ENCODE assay signal across 17 mouse cellular contexts in genomic region chr4:135285436-135285835, GRCm38 (mm10). TPM values are rescaled to one million over a fixed set of nuclear protein-coding genes. Genes with fewer than 3 reads are reported as not detected.
DNase-seq lines count a peak whose midpoint lies in the region; ATAC-seq and TF ChIP-seq lines count a peak whose summit lies in the region.
"Had no signal": no experiment of that assay in that cellular context is flagged by ENCODE, and none has a peak within 500 bp of the region (broad histone marks: within the 10 kb centered on the region; RNA-seq: fewer than 3 reads in every experiment).

No protein-coding gene starts in this region.

- H3K9me3 ChIP-seq in intestine, embryonic 15.5 days: no peaks in the 10 kb centered on the region
- H3K9me3 ChIP-seq in intestine, postnatal 0 days (ENCODE audit: control insufficient read depth): no peaks in the 10 kb centered on the region
- H3K9me3 ChIP-seq in liver, embryonic 13.5 days (replicated peaks): no peaks in the 10 kb centered on the region
- H3K9me3 ChIP-seq: embryonic facial prominence, embryonic 12.5 days; neural tube, embryonic 12.5 days had no signal

- DNase-seq in ES-CJ7 (ENCODE audit: low read depth, low spot score) (peak; percentile 48), ZHBTc4 (ENCODE audit: low read depth, low spot score) (peak; percentile 50)
- DNase-seq in liver, embryonic 13.5 days: no peak
- no peak for DNase-seq in thymus, postnatal 0 days (ENCODE audit: low spot score)
- DNase-seq in right cerebral cortex, adult 18-20 months: no peak
- no peak for DNase-seq in ovary, postnatal 36 days (ENCODE audit: low spot score)
- DNase-seq: cerebellum, adult 11 months; cerebellum, postnatal 36 days; heart, postnatal 10 days; kidney, adult 2 months; lung, adult 18-20 months; thymus, adult 18-20 months had no signal

- peak; percentile 36 for ATAC-seq in intestine, embryonic 15.5 days
- no peak; the same call in 1 of the 2 replicates for ATAC-seq in intestine, postnatal 0 days
- ATAC-seq in liver, embryonic 13.5 days (ENCODE audit: low read depth): no peak

- 51% methylated on average over 8 of the region's 8 CpGs for WGBS in intestine, embryonic 15.5 days
- WGBS in intestine, postnatal 0 days: 46% methylated on average over 8 of the region's 8 CpGs
- 54% methylated on average over 8 of the region's 8 CpGs for WGBS in liver, embryonic 13.5 days (ENCODE audit: insufficient replicate concordance)

- no peak overlapping the region for H3K4me3 ChIP-seq in intestine, embryonic 15.5 days (replicated peaks)
- H3K4me3 ChIP-seq in intestine, postnatal 0 days (ENCODE audit: low read depth, low read length): no peak overlapping the region
- H3K4me3 ChIP-seq in liver, embryonic 13.5 days (replicated peaks): no peak overlapping the region
- H3K4me3 ChIP-seq: embryonic facial prominence, embryonic 12.5 days; neural tube, embryonic 12.5 days had no signal

- no peaks in the 10 kb centered on the region for H3K27me3 ChIP-seq in intestine, embryonic 15.5 days (replicated peaks)
- no peaks in the 10 kb centered on the region for H3K27me3 ChIP-seq in intestine, postnatal 0 days (replicated peaks; ENCODE audit: control insufficient read depth, insufficient read depth, low read length)
- no peaks in the 10 kb centered on the region for H3K27me3 ChIP-seq in liver, embryonic 13.5 days
- H3K27me3 ChIP-seq: embryonic facial prominence, embryonic 12.5 days; neural tube, embryonic 12.5 days had no signal

- no peak overlapping the region for H3K4me2 ChIP-seq in intestine, embryonic 15.5 days (replicated peaks)
- H3K4me2 ChIP-seq in intestine, postnatal 0 days (replicated peaks; ENCODE audit: low read depth): no peak overlapping the region
- H3K4me2 ChIP-seq in liver, embryonic 13.5 days: peak overlapping the region; percentile 65
- H3K4me2 ChIP-seq: embryonic facial prominence, embryonic 12.5 days; hindbrain, embryonic 14.5 days; neural tube, embryonic 12.5 days had no signal

- no peak overlapping the region for H3K27ac ChIP-seq in intestine, embryonic 15.5 days
- H3K27ac ChIP-seq in intestine, postnatal 0 days (ENCODE audit: low read depth, low read length): no peak overlapping the region
- peak overlapping the region; percentile 98 for H3K27ac ChIP-seq in liver, embryonic 13.5 days
- H3K27ac ChIP-seq: embryonic facial prominence, embryonic 12.5 days; hindbrain, embryonic 14.5 days; neural tube, embryonic 12.5 days had no signal

- peaks cover 24% of the 10 kb centered on the region for H3K4me1 ChIP-seq in intestine, embryonic 15.5 days (replicated peaks)
- peaks cover 17% of the 10 kb centered on the region for H3K4me1 ChIP-seq in intestine, postnatal 0 days (replicated peaks; ENCODE audit: control insufficient read depth, insufficient read depth, low read length)
- H3K4me1 ChIP-seq in liver, embryonic 13.5 days (replicated peaks): peaks cover 55% of the 10 kb centered on the region

- no peaks in the 10 kb centered on the region for H3K36me3 ChIP-seq in intestine, embryonic 15.5 days
- no peaks in the 10 kb centered on the region for H3K36me3 ChIP-seq in intestine, postnatal 0 days (ENCODE audit: control insufficient read depth, insufficient read depth)
- H3K36me3 ChIP-seq in liver, embryonic 13.5 days: no peaks in the 10 kb centered on the region
- H3K36me3 ChIP-seq: embryonic facial prominence, embryonic 12.5 days; neural tube, embryonic 12.5 days had no signal

- no peak for TF ChIP-seq CTCF in intestine, postnatal 0 days (IDR thresholded peaks at IDR 0.05; ENCODE audit: low read depth)

- no peak overlapping the region for H3K9ac ChIP-seq in intestine, embryonic 15.5 days
- no peak overlapping the region for H3K9ac ChIP-seq in intestine, postnatal 0 days (ENCODE audit: low read depth, low read length)
- H3K9ac ChIP-seq in liver, embryonic 13.5 days: peak overlapping the region; percentile 74
- H3K9ac ChIP-seq: embryonic facial prominence, embryonic 12.5 days; hindbrain, embryonic 14.5 days; neural tube, embryonic 12.5 days had no signal

RNA-seq across cellular contexts. Expression of gene Clic4, which starts 12.8 kb away (rescaled TPM):
- polyA plus RNA-seq in intestine, embryonic 15.5 days (2015; fragmentation: Nextera tagmentation; extraction: Ambion mirVana): 126 and 135 TPM in 2 replicates
- polyA plus RNA-seq in intestine, postnatal 0 days (2015; fragmentation: Nextera tagmentation; extraction: Ambion mirVana): 66.9 and 67.9 TPM in 2 replicates
- 109 and 131 TPM in 2 replicates for polyA plus RNA-seq in liver, embryonic 13.5 days (2015; fragmentation: Nextera tagmentation; extraction: Ambion mirVana)
- 71.1 and 72.5 TPM in 2 replicates for polyA plus RNA-seq in thymus, postnatal 0 days (2015; fragmentation: Nextera tagmentation; extraction: Ambion mirVana)

Comparison
In these comparisons a context has a peak if more than half of its experiments do, and no peak if none do; other contexts are left out.
1. DNase-seq: peak in ES-CJ7 (single experiment) and ZHBTc4 (single experiment); none in liver, embryonic 13.5 days (single experiment), thymus, postnatal 0 days (single experiment), right cerebral cortex, adult 18-20 months (single experiment) and ovary, postnatal 36 days (single experiment).